Mouse (Mus musculus) embryonic facial prominence, embryonic 11.5 days (tissue): ENCODE data around the gene Hist1h2bj. TPM values are rescaled to one million over a fixed set of nuclear protein-coding genes. Genes with fewer than 3 reads are reported as not detected.

Source experiments
- ATAC-seq: fragments of 200-750 bp; cut with Nextera tagmentation; replicated peaks from 2 replicates; pipeline ENCODE4 v1.8.0; 2017; ENCODE audit warnings: low read depth; ENCODE audit not compliant: insufficient number of reproducible peaks, low FRiP score, low TSS enrichment
- DNase-seq: peaks from one replicate; pipeline ENCODE4 v3.0.0-alpha.2; 2015; ENCODE audit warnings: low spot score
- H3K27ac ChIP-seq: fragments of 300-500 bp; sonication (generic); replicated peaks from 2 replicates; pipeline ENCODE4 v1.5.1; 2014; ENCODE audit warnings: mild to moderate bottlenecking, low read depth, low read length, control low read depth
- H3K27me3 ChIP-seq: fragments of 300-500 bp; sonication (generic); 2 replicates; pipeline ENCODE4 v1.6.1; 2014; ENCODE audit warnings: mild to moderate bottlenecking, low read length, moderate library complexity, mixed read lengths; ENCODE audit not compliant: control insufficient read depth, insufficient read depth
- H3K36me3 ChIP-seq: fragments of 300-500 bp; sonication (generic); replicated peaks from 2 replicates; pipeline ENCODE4 v1.6.1; 2014; ENCODE audit warnings: low read depth, mild to moderate bottlenecking, low read length, moderate library complexity, mixed read lengths; ENCODE audit not compliant: control insufficient read depth, insufficient read depth
- H3K4me1 ChIP-seq: fragments of 300-500 bp; sonication (generic); 2 replicates; pipeline ENCODE4 v1.6.1; 2014; ENCODE audit warnings: low read length, mixed read lengths; ENCODE audit not compliant: control insufficient read depth, insufficient read depth
- H3K4me2 ChIP-seq: fragments of 300-500 bp; sonication (generic); 2 replicates; pipeline ENCODE4 v1.6.1; 2014; ENCODE audit warnings: low read depth, mild to moderate bottlenecking, control low read depth, low read length, moderate library complexity
- H3K4me3 ChIP-seq: fragments of 300-500 bp; sonication (generic); 2 replicates; pipeline ENCODE4 v1.5.1; 2014; ENCODE audit warnings: low read depth, low read length, control low read depth
- H3K9ac ChIP-seq: fragments of 300-500 bp; sonication (generic); replicated peaks from 2 replicates; pipeline ENCODE4 v1.6.1; 2014; ENCODE audit warnings: mild to moderate bottlenecking, control low read depth, low read length
- H3K9me3 ChIP-seq: fragments of 300-500 bp; sonication (generic); replicated peaks from 2 replicates; pipeline ENCODE4 v1.6.1; 2016; ENCODE audit warnings: mild to moderate bottlenecking, low read length, inconsistent platforms, mixed read lengths; ENCODE audit not compliant: control insufficient read depth
- WGBS: fragments of 180-500 bp; shearing (Covaris S2); extraction: QIAGEN DNeasy Blood & Tissue Kit; methylation state at CpG from one replicate; pipeline ENCODE4 v1.1.7; 2014; 5-methylcytosine and 5-hydroxymethylcytosine counted together
- polyA plus RNA-seq: library from polyadenylated mRNA; unstranded; fragments of >200 nt; fragmentation: Nextera tagmentation; extraction: Ambion mirVana; gene quantifications from 2 replicates; pipeline ENCODE4 v1.2.1, GENCODE M21; 2014

Gene Hist1h2bj
- polyA plus RNA-seq, 1 experiment from 2014 or later = 16.0 TPM

DNA sequence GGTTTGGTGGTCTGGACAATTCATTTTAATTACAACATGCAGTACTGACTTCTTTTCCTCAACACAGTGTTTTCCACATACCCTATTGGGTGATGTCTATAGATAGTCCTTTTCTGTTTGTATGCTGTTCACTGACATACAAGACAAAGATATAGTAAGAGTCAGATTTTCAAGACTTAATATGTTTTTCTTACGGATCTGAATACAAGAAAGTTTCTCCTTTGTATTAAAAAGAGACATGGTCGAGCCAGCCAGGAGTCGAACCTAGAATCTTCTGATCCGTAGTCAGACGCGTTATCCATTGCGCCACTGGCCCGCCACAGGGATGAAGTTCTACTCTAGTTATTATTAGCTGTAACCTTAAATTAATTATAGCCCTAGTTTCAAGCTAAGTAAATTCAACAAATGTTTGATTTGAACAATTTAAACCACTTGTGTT lies 22.1 kb upstream of the Hist1h2bj start:
- H3K9me3 ChIP-seq = no peaks in the 10 kb centered on the region
- peak overlapping the region; percentile 44 for H3K4me3 ChIP-seq
- H3K27me3 ChIP-seq = 0 out of 2 replicates have a peak, but pooled peaks cover 2% of the 10 kb centered on the region
- H3K4me2 ChIP-seq = peak overlapping the region; percentile 39
- peak; percentile 79 for DNase-seq
- H3K27ac ChIP-seq = no peak overlapping the region
- peak; percentile 61; the same call in 1 of the 2 replicates for ATAC-seq
- under 1% methylated on average over 8 of the region's 8 CpGs for WGBS
- H3K9ac ChIP-seq = no peak overlapping the region
- H3K4me1 ChIP-seq = no peaks in the 10 kb centered on the region
- H3K36me3 ChIP-seq = no peaks in the 10 kb centered on the region

DNA sequence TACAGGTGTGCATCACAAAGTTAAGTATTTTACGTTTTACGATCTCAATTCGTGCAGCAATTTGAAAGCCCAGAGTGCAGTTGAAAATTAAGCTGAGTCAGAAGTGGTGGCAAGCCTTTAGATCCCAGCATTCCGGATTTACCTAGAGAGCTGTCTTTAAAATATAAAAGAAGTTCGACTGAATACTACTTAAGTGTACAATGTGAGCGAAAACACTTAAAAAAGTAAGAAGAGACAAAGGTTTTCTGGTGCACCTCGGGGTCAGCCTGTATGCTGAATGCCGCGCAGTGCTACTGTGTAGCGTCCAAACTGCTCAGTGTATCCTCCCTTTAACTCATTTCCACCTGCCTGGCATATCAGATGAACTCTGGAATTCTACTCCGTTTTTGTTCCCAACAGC lies 21.4 kb upstream of the Hist1h2bj start:
- no peaks in the 10 kb centered on the region for H3K4me1 ChIP-seq
- peak overlapping the region; percentile 44 for H3K4me3 ChIP-seq
- H3K4me2 ChIP-seq = peak overlapping the region; percentile 39
- no peak overlapping the region for H3K27ac ChIP-seq
- no peak overlapping the region; the same call in 1 of the 2 replicates for H3K9ac ChIP-seq
- DNase-seq = peak; percentile 47
- H3K9me3 ChIP-seq = no peaks in the 10 kb centered on the region
- no peaks in the 10 kb centered on the region for H3K36me3 ChIP-seq
- 0 out of 2 replicates have a peak, but pooled peaks cover 2% of the 10 kb centered on the region for H3K27me3 ChIP-seq
- ATAC-seq = peak; percentile 36; the same call in 1 of the 2 replicates
- under 1% methylated on average over 11 of the region's 11 CpGs for WGBS

DNA sequence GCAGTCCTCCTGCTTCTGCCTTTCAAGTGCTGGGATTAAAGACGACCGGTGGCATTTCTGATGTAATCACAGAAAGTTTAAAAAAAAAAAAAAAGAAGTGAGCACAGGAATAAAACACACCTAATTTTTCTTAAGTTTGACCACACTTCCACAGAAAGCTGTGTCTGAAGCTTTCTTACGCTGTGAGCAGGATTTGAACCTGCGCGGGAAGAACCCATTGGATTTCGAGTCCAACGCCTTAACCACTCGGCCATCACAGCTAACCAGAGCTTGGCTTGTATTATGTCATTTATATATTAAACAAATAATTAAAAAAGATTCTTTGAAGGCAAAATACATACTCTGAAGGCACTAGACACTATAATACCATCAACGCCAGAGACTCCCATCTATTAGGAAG lies 20.8 kb upstream of the Hist1h2bj start:
- Histone ChIP-seq H3K4me3 (peak overlapping the region; percentile 44), H3K4me1 (no peaks in the 10 kb centered on the region), H3K27me3 (0 out of 2 replicates have a peak, but pooled peaks cover 2% of the 10 kb centered on the region), H3K9ac (no peak overlapping the region; the same call in 1 of the 2 replicates), H3K36me3 (no peaks in the 10 kb centered on the region), H3K9me3 (no peaks in the 10 kb centered on the region), H3K27ac (no peak overlapping the region), H3K4me2 (peak overlapping the region; percentile 39)
- ATAC-seq (no peak; the same call in 1 of the 2 replicates), DNase-seq (peak; percentile 91)
- under 1% methylated on average over 9 of the region's 9 CpGs for WGBS

DNA sequence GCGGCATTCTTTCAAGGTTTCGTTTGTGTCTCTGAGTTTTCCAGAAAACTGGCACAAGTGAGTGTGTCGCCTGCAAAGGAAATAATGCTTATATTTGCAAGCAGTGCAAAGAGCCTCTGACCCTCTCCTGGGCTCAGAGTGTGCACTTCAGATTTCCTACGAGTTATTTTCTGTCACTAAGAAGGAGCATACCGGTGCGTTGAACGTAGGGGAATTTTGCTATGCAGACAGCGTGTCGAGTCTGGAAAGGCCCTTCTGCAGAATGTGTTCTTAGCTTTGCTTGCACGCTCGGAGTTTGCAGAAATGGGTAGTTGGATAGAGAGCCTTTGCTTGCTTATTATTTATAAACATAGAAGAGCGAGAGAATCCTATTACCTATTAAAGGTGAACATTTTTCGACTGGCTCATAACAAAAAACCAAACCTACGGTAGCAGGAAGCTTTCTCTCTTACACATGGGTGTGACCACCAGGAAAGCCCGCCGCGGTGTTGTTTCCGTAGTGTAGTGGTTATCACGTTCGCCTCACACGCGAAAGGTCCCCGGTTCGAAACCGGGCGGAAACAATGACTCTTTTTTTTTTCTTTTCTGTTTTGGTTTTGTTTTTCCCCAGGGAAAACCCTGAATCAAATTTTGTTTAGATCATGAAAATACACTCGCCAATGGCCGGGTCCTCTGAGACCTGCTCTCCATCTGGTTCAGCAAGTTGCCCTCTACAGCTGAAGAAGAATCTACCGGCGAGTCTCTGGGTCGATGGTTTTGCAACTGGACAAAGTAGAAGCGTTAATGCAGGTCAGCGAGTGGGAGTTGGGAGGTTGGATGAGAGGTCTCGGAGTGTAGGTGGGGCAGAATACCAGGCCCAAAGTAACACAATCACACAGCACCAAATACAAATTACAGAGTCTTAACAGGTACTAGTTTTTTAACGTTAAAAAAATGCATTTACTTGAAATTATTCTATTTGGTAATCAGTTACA lies 16.7 kb upstream of the Hist1h2bj start:
- peak overlapping the region; percentile 55 for H3K4me2 ChIP-seq
- ATAC-seq (no peak), DNase-seq (peak; percentile 95)
- WGBS = 1% methylated on average over 35 of the region's 35 CpGs
- H3K4me1 ChIP-seq = no peaks in the 10 kb centered on the region
- H3K27me3 ChIP-seq = no peaks in the 10 kb centered on the region
- H3K4me3 ChIP-seq = peak overlapping the region; percentile 40
- H3K9me3 ChIP-seq = no peaks in the 10 kb centered on the region
- no peaks in the 10 kb centered on the region for H3K36me3 ChIP-seq
- H3K27ac ChIP-seq = no peak overlapping the region
- H3K9ac ChIP-seq = peak overlapping the region; percentile 44

GRCm38 (mm10) chr13:22028673-22029460 lies 14.1 kb upstream of the Hist1h2bj start:
- H3K27me3 ChIP-seq = no peaks in the 10 kb centered on the region
- H3K27ac ChIP-seq = no peak overlapping the region; the same call in 1 of the 2 replicates
- no peaks in the 10 kb centered on the region for H3K4me1 ChIP-seq
- peak overlapping the region; percentile 49 for H3K9ac ChIP-seq
- ATAC-seq (peak; percentile 68), DNase-seq (peak; percentile 95)
- peak overlapping the region; percentile 42 for H3K4me3 ChIP-seq
- H3K9me3 ChIP-seq = no peaks in the 10 kb centered on the region
- peak overlapping the region; percentile 44 for H3K4me2 ChIP-seq
- under 1% methylated on average over 40 of the region's 40 CpGs for WGBS
- H3K36me3 ChIP-seq = no peaks in the 10 kb centered on the region

GRCm38 (mm10) chr13:22029928-22030327 lies 13.1 kb upstream of the Hist1h2bj start:
- ATAC-seq = no peak

DNA sequence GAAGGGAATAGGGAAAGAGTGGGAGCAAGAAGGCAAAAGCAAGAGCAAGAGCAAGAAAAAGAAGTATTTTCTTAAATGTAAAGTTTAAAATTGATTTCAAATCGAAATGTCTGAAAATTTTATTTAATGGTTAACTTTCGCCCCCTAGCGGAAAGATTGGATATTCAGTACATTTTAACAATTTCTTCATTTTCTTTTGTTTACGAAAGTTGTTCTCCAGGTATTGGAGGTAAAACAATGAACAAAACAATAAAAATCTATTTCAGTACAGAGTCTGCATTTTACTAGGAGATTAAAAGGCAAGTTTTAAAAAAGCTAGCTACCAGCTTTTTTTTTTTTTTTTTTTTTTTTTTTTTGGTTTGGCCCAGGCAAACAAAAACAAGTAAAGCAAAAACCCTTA lies 12.5 kb upstream of the Hist1h2bj start:
- no peaks in the 10 kb centered on the region for H3K27me3 ChIP-seq
- no peaks in the 10 kb centered on the region for H3K4me1 ChIP-seq
- H3K36me3 ChIP-seq = no peaks in the 10 kb centered on the region
- H3K9ac ChIP-seq = no peak overlapping the region
- H3K9me3 ChIP-seq = no peaks in the 10 kb centered on the region
- DNase-seq = peak; percentile 77
- WGBS = 20% methylated on average over 4 of the region's 4 CpGs
- H3K27ac ChIP-seq = no peak overlapping the region
- ATAC-seq = no peak
- H3K4me2 ChIP-seq = no peak overlapping the region
- no peak overlapping the region for H3K4me3 ChIP-seq

More at GRCm38 (mm10) chr13:22029928-22030327, 13.1 kb upstream of the Hist1h2bj start:
- no peak overlapping the region for H3K4me2 ChIP-seq
- H3K27me3 ChIP-seq = no peaks in the 10 kb centered on the region
- no peaks in the 10 kb centered on the region for H3K36me3 ChIP-seq
- no peaks in the 10 kb centered on the region for H3K4me1 ChIP-seq
- 24% methylated on average over 8 of the region's 8 CpGs for WGBS
- no peaks in the 10 kb centered on the region for H3K9me3 ChIP-seq
- H3K9ac ChIP-seq = no peak overlapping the region
- no peak for DNase-seq
- H3K27ac ChIP-seq = no peak overlapping the region
- H3K4me3 ChIP-seq = no peak overlapping the region
